17 mouse cellular contexts compared by ENCODE assay signal in the genomic region with DNA sequence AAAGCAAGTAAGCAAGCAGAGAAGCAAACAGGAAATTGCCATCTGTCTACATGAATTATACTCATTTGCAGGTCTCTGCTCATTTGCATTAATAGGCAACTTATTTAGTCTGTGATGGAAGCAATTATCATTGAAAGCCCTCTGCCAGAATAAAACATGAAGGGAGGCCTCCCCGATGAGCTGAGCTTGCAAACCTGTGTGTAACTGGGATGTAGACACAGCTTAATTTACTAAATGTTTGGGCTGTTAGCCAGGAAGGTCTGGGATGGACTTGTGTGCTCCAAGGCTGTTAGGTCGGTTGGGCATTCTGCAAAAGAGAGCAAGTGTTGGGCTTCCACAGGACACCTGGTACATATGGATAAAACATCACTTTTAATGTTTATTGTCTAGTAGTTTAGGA.
A peak's percentile ranks its signal among the peaks of the same experiment; 100 is the strongest.
DNase-seq lines count a peak whose midpoint lies in the region; ATAC-seq and TF ChIP-seq lines count a peak whose summit lies in the region.
"Had no signal": no experiment of that assay in that cellular context is flagged by ENCODE, and none has a peak within 500 bp of the region (broad histone marks: within the 10 kb centered on the region; RNA-seq: fewer than 3 reads in every experiment).

No protein-coding gene starts in this region.

- H3K36me3 ChIP-seq in hindbrain, embryonic 13.5 days = no peaks in the 10 kb centered on the region
- no peaks in the 10 kb centered on the region for H3K36me3 ChIP-seq in hindbrain, embryonic 10.5 days
- H3K36me3 ChIP-seq in forebrain, postnatal 0 days (ENCODE audit: insufficient read depth) = no peaks in the 10 kb centered on the region
- H3K36me3 ChIP-seq: embryonic facial prominence, embryonic 15.5 days; heart, embryonic 15.5 days; liver, embryonic 13.5 days; midbrain, embryonic 12.5 days had no signal

- no peak overlapping the region for H3K4me2 ChIP-seq in hindbrain, embryonic 13.5 days
- H3K4me2 ChIP-seq in forebrain, postnatal 0 days (ENCODE audit: low read depth) = no peak overlapping the region
- H3K4me2 ChIP-seq: embryonic facial prominence, embryonic 15.5 days; heart, embryonic 15.5 days; liver, embryonic 13.5 days; midbrain, embryonic 12.5 days had no signal

- H3K27ac ChIP-seq in hindbrain, embryonic 13.5 days = no peak overlapping the region
- H3K27ac ChIP-seq in hindbrain, embryonic 10.5 days = no peak overlapping the region
- H3K27ac ChIP-seq in forebrain, postnatal 0 days (ENCODE audit: low read depth, low read length) = no peak overlapping the region
- no peak overlapping the region for H3K27ac ChIP-seq in gastrocnemius, adult 2 months
- H3K27ac ChIP-seq: embryonic facial prominence, embryonic 15.5 days; heart, embryonic 15.5 days; liver, embryonic 13.5 days; midbrain, embryonic 12.5 days had no signal

- no peak overlapping the region for H3K4me3 ChIP-seq in hindbrain, embryonic 13.5 days
- H3K4me3 ChIP-seq in hindbrain, embryonic 10.5 days = no peak overlapping the region
- H3K4me3 ChIP-seq in forebrain, postnatal 0 days (ENCODE audit: low read depth, low read length) = no peak overlapping the region
- no peak overlapping the region for H3K4me3 ChIP-seq in gastrocnemius, adult 2 months
- H3K4me3 ChIP-seq: embryonic facial prominence, embryonic 15.5 days; heart, embryonic 15.5 days; liver, embryonic 13.5 days; midbrain, embryonic 12.5 days had no signal

- no peak for DNase-seq in hindbrain, embryonic 10.5 days (ENCODE audit: low spot score)
- peak; percentile 39 for DNase-seq in MN1 (ENCODE audit: low spot score)
- peak; percentile 11 for DNase-seq in brain, adult 2 months (ENCODE audit: low read depth, low spot score)
- DNase-seq in forebrain, postnatal 0 days = peak; percentile 29
- no peak for DNase-seq in ovary, postnatal 10 days (ENCODE audit: low spot score)
- DNase-seq in gastrocnemius, adult 2 months = no peak
- DNase-seq: cerebellum, adult 8-10 months; liver, embryonic 13.5 days; lung, postnatal 14 days; thymus, postnatal 36 days had no signal

- H3K9me3 ChIP-seq in hindbrain, embryonic 13.5 days = no peaks in the 10 kb centered on the region
- H3K9me3 ChIP-seq in hindbrain, embryonic 10.5 days = no peaks in the 10 kb centered on the region
- no peaks in the 10 kb centered on the region for H3K9me3 ChIP-seq in forebrain, postnatal 0 days (ENCODE audit: low read length)
- H3K9me3 ChIP-seq: embryonic facial prominence, embryonic 15.5 days; heart, embryonic 15.5 days; liver, embryonic 13.5 days; midbrain, embryonic 12.5 days had no signal

- intact Hi-C loops in gastrocnemius, adult 2 months (cut with DNase I) = no loop called here

- H3K27me3 ChIP-seq in hindbrain, embryonic 13.5 days = no peaks in the 10 kb centered on the region
- no peaks in the 10 kb centered on the region for H3K27me3 ChIP-seq in hindbrain, embryonic 10.5 days (ENCODE audit: insufficient read depth, poor library complexity, severe bottlenecking)
- no peaks in the 10 kb centered on the region for H3K27me3 ChIP-seq in forebrain, postnatal 0 days (ENCODE audit: insufficient read depth, low read length)
- H3K27me3 ChIP-seq: embryonic facial prominence, embryonic 15.5 days; heart, embryonic 15.5 days; liver, embryonic 13.5 days; midbrain, embryonic 12.5 days; Patski had no signal

- ATAC-seq in hindbrain, embryonic 13.5 days (ENCODE audit: low FRiP score) = peak; percentile 36; the same call in 1 of the 2 replicates
- ATAC-seq in forebrain, postnatal 0 days = peak; percentile 30; the same call in 1 of the 2 replicates
- ATAC-seq in monocyte, adult 5-6 weeks (replicated peaks; ENCODE audit: insufficient number of reproducible peaks, low FRiP score, low TSS enrichment, poor library complexity, severe bottlenecking) = no peak
- ATAC-seq: inflammation-experienced regulatory T-cells, adult 6 months; Patski had no signal

- H3K4me1 ChIP-seq in hindbrain, embryonic 13.5 days (replicated peaks) = peaks cover 11% of the 10 kb centered on the region
- H3K4me1 ChIP-seq in hindbrain, embryonic 10.5 days (replicated peaks) = no peaks in the 10 kb centered on the region
- H3K4me1 ChIP-seq in forebrain, postnatal 0 days (ENCODE audit: insufficient read depth) = peaks cover 11% of the 10 kb centered on the region; the same call in 1 of the 2 replicates
- H3K4me1 ChIP-seq: heart, embryonic 15.5 days; liver, embryonic 13.5 days had no signal

- no peak overlapping the region for H3K9ac ChIP-seq in hindbrain, embryonic 13.5 days
- no peak overlapping the region for H3K9ac ChIP-seq in forebrain, postnatal 0 days
- H3K9ac ChIP-seq: embryonic facial prominence, embryonic 15.5 days; heart, embryonic 15.5 days; liver, embryonic 13.5 days; midbrain, embryonic 12.5 days had no signal

- 29% methylated on average over 2 of the region's 2 CpGs for WGBS in hindbrain, embryonic 13.5 days
- WGBS in hindbrain, embryonic 10.5 days = 65% methylated on average over 2 of the region's 2 CpGs
- 11% methylated on average over 2 of the region's 2 CpGs for WGBS in forebrain, postnatal 0 days

- TF ChIP-seq CTCF in forebrain, postnatal 0 days (IDR thresholded peaks at IDR 0.05; ENCODE audit: low read depth) = no peak
- no peak for TF ChIP-seq CTCF in gastrocnemius, adult 2 months (IDR thresholded peaks at IDR 0.05)

Comparison
In these comparisons a context has a peak if more than half of its experiments do, and no peak if none do; other contexts are left out.
1. DNase-seq: peak in MN1 (single experiment), brain, adult 2 months (single experiment) and forebrain, postnatal 0 days (single experiment); none in hindbrain, embryonic 10.5 days (single experiment), ovary, postnatal 10 days (single experiment) and gastrocnemius, adult 2 months (single experiment).